9 mouse cellular contexts compared by ENCODE assay signal in the genomic region with DNA sequence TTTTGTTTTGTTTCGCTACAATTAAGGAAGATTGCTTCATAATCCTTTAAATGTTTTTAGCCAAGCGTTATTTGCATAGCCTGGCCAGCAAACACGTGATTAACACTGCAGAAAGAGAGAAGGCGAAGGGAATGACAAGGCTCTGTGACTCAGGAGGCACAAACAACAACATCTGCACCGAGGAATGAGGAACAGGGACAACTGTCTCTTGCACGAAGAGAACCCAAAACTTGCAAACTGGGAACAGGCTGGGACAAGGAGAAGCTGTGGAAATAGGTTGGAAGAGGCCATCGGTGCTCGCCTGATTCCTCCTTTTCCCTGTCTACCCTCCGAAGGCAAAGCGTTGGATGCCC. TPM values are rescaled to one million over a fixed set of nuclear protein-coding genes. Genes with fewer than 3 reads are reported as not detected.
DNase-seq lines count a peak whose midpoint lies in the region; ATAC-seq lines count a peak whose summit lies in the region.
"Had no signal": no experiment of that assay in that cellular context is flagged by ENCODE, and none has a peak within 500 bp of the region (broad histone marks: within the 10 kb centered on the region; RNA-seq: fewer than 3 reads in every experiment).

No protein-coding gene starts in this region.

- no peaks in the 10 kb centered on the region for H3K9me3 ChIP-seq in forebrain, embryonic 10.5 days
- H3K9me3 ChIP-seq in forebrain, embryonic 14.5 days (replicated peaks; ENCODE audit: control insufficient read depth, low read length), result no peaks in the 10 kb centered on the region
- no peaks in the 10 kb centered on the region for H3K9me3 ChIP-seq in kidney, embryonic 16.5 days (ENCODE audit: low read length)
- no peaks in the 10 kb centered on the region for H3K9me3 ChIP-seq in forebrain, embryonic 13.5 days (replicated peaks)
- H3K9me3 ChIP-seq in limb, embryonic 15.5 days, result no peaks in the 10 kb centered on the region

- peaks cover 92% of the 10 kb centered on the region for H3K36me3 ChIP-seq in forebrain, embryonic 10.5 days (replicated peaks)
- no peaks in the 10 kb centered on the region for H3K36me3 ChIP-seq in forebrain, embryonic 14.5 days (ENCODE audit: control insufficient read depth, insufficient read depth, low read length)
- no peaks in the 10 kb centered on the region for H3K36me3 ChIP-seq in kidney, embryonic 16.5 days (ENCODE audit: insufficient read depth, low read length)
- no peaks in the 10 kb centered on the region for H3K36me3 ChIP-seq in forebrain, embryonic 13.5 days (ENCODE audit: poor library complexity, severe bottlenecking)
- H3K36me3 ChIP-seq in limb, embryonic 15.5 days, result no peaks in the 10 kb centered on the region

- DNase-seq in forebrain, embryonic 10.5 days (ENCODE audit: extremely low spot score, low spot score), result no peak
- DNase-seq in forebrain, embryonic 14.5 days (ENCODE audit: low spot score), result no peak
- DNase-seq in kidney, postnatal 36 days, result no peak
- DNase-seq in frontal cortex, adult 2 months (ENCODE audit: extremely low spot score in 1 of 2, low spot score in 1 of 2), result no peak
- no peak for DNase-seq in spleen, postnatal 4 days (ENCODE audit: low spot score in 2 of 2)
- DNase-seq: liver, postnatal 0 days had no signal

- H3K9ac ChIP-seq in forebrain, embryonic 14.5 days (ENCODE audit: low read length), result no peak overlapping the region; the same call in 1 of the 2 replicates
- peak overlapping the region; percentile 8; the same call in 1 of the 2 replicates for H3K9ac ChIP-seq in kidney, embryonic 16.5 days (replicated peaks; ENCODE audit: low read length)
- H3K9ac ChIP-seq in forebrain, embryonic 13.5 days, result no peak overlapping the region
- H3K9ac ChIP-seq in limb, embryonic 15.5 days, result no peak overlapping the region
- H3K9ac ChIP-seq: liver, postnatal 0 days had no signal

- H3K27ac ChIP-seq in forebrain, embryonic 10.5 days, result 0 out of 2 replicates have a peak overlapping the region, but pooled peaks have one; percentile 66
- H3K27ac ChIP-seq in forebrain, embryonic 14.5 days (ENCODE audit: low read depth, low read length), result no peak overlapping the region
- peak overlapping the region; percentile 56 for H3K27ac ChIP-seq in kidney, embryonic 16.5 days (ENCODE audit: low read length)
- H3K27ac ChIP-seq in forebrain, embryonic 13.5 days, result peak overlapping the region; percentile 26; the same call in 1 of the 2 replicates
- H3K27ac ChIP-seq in limb, embryonic 15.5 days, result peak overlapping the region; percentile 6

- no peaks in the 10 kb centered on the region for H3K27me3 ChIP-seq in forebrain, embryonic 10.5 days (ENCODE audit: poor library complexity, severe bottlenecking)
- no peaks in the 10 kb centered on the region for H3K27me3 ChIP-seq in forebrain, embryonic 14.5 days (replicated peaks; ENCODE audit: control insufficient read depth, insufficient read depth, low read length)
- H3K27me3 ChIP-seq in kidney, embryonic 16.5 days (ENCODE audit: insufficient read depth, low read length), result no peaks in the 10 kb centered on the region
- H3K27me3 ChIP-seq in forebrain, embryonic 13.5 days, result no peaks in the 10 kb centered on the region
- H3K27me3 ChIP-seq in limb, embryonic 15.5 days, result no peaks in the 10 kb centered on the region

- H3K4me3 ChIP-seq in forebrain, embryonic 10.5 days, result no peak overlapping the region
- no peak overlapping the region for H3K4me3 ChIP-seq in forebrain, embryonic 14.5 days (ENCODE audit: low read depth, low read length)
- no peak overlapping the region for H3K4me3 ChIP-seq in kidney, embryonic 16.5 days (ENCODE audit: low read length)
- H3K4me3 ChIP-seq in forebrain, embryonic 13.5 days, result no peak overlapping the region
- no peak overlapping the region for H3K4me3 ChIP-seq in limb, embryonic 15.5 days

- ATAC-seq in forebrain, embryonic 14.5 days, result no peak
- no peak for ATAC-seq in kidney, embryonic 16.5 days (ENCODE audit: low FRiP score, low TSS enrichment)
- no peak for ATAC-seq in forebrain, embryonic 13.5 days
- no peak for ATAC-seq in limb, embryonic 15.5 days (ENCODE audit: insufficient number of reproducible peaks, low FRiP score, low TSS enrichment, low read depth)
- ATAC-seq: liver, postnatal 0 days had no signal

- WGBS in forebrain, embryonic 10.5 days, result 82% methylated on average over 10 of the region's 10 CpGs
- WGBS in forebrain, embryonic 14.5 days, result 60% methylated on average over 10 of the region's 10 CpGs
- 65% methylated on average over 10 of the region's 10 CpGs for WGBS in kidney, embryonic 16.5 days
- 66% methylated on average over 10 of the region's 10 CpGs for WGBS in forebrain, embryonic 13.5 days
- WGBS in limb, embryonic 15.5 days, result 62% methylated on average over 10 of the region's 10 CpGs

- peaks cover 70% of the 10 kb centered on the region for H3K4me1 ChIP-seq in forebrain, embryonic 10.5 days
- peaks cover 23% of the 10 kb centered on the region for H3K4me1 ChIP-seq in forebrain, embryonic 14.5 days (ENCODE audit: control insufficient read depth, insufficient read depth, low read length)
- peaks cover 81% of the 10 kb centered on the region for H3K4me1 ChIP-seq in kidney, embryonic 16.5 days (ENCODE audit: insufficient read depth, low read length)
- H3K4me1 ChIP-seq in forebrain, embryonic 13.5 days, result peaks cover 65% of the 10 kb centered on the region
- H3K4me1 ChIP-seq in limb, embryonic 15.5 days, result peaks cover 54% of the 10 kb centered on the region

- no peak overlapping the region; the same call in 1 of the 2 replicates for H3K4me2 ChIP-seq in forebrain, embryonic 14.5 days (ENCODE audit: low read length)
- H3K4me2 ChIP-seq in kidney, embryonic 16.5 days (replicated peaks; ENCODE audit: low read depth, low read length), result peak overlapping the region; percentile 38
- H3K4me2 ChIP-seq in forebrain, embryonic 13.5 days, result peak overlapping the region; percentile 49
- H3K4me2 ChIP-seq in limb, embryonic 15.5 days, result peak overlapping the region; percentile 17; the same call in 1 of the 2 replicates

RNA-seq across cellular contexts. Expression of a gene that starts 47.1 kb away (rescaled TPM):
- 115 and 117 TPM in 2 replicates for polyA plus RNA-seq in forebrain, embryonic 10.5 days (2016; fragmentation: Nextera tagmentation; extraction: Ambion mirVana)
- polyA plus RNA-seq in forebrain, embryonic 14.5 days (2014; fragmentation: Nextera tagmentation; extraction: Ambion mirVana), result 1.5 and 2.6 TPM in 2 replicates
- 15.4 and 21.2 TPM in 2 replicates for polyA plus RNA-seq in kidney, embryonic 16.5 days (2015; fragmentation: Nextera tagmentation; extraction: Ambion mirVana)
- polyA plus RNA-seq in forebrain, embryonic 13.5 days (2015; fragmentation: Nextera tagmentation; extraction: Ambion mirVana), result 12.1 and 15.1 TPM in 2 replicates
- polyA plus RNA-seq in limb, embryonic 15.5 days (2015; fragmentation: Nextera tagmentation; extraction: Ambion mirVana), result 11.0 and 18.4 TPM in 2 replicates
- polyA plus RNA-seq in frontal cortex, adult 2 months (2012; rRNA removed), result not detected in 2 replicates
